Mouse (Mus musculus) erythroblast, embryonic 14.5 days (primary cell): ENCODE data around the gene Exo1.

Experiments used
- GATA1 ChIP-seq: IDR thresholded peaks from 2 replicates; pipeline ENCODE4 v1.6.1; 2012; ENCODE audit warnings: low read length, inconsistent platforms, mixed read lengths
- TAL1 ChIP-seq: IDR thresholded peaks from 3 replicates; pipeline ENCODE4 v1.6.1; 2012; ENCODE audit warnings: low read length, inconsistent platforms, mixed read lengths

- TF ChIP-seq GATA1 (no peak), TAL1 (no peak)
These were observed 9.7 kb upstream of the Exo1 start for GRCm38 (mm10) chr1:175870716-175871115.
